Mouse (Mus musculus): ENCODE measurements around the gene Fbxo44. TPM values are rescaled to one million over a fixed set of nuclear protein-coding genes. Genes with fewer than 3 reads are reported as not detected.
"Not testable (repeated sequence)": the region's sequence is repeated elsewhere in the genome, so short reads cannot be mapped to it uniquely, and the experiment has no call there.

The Fbxo44 gene
- polyA plus RNA-seq, 1 experiment from 2014 or later, result 104 TPM

GRCm38 (mm10) chr4:148181483-148181882, 21.2 kb upstream of the Fbxo44 start:
- Histone ChIP-seq H3K27me3 (replicated peaks) (no peaks in the 10 kb centered on the region), H3K27ac (replicated peaks) (no peak overlapping the region), H3K4me3 (replicated peaks) (no peak overlapping the region), H3K9me3 (replicated peaks) (no peaks in the 10 kb centered on the region), H3K9ac (replicated peaks) (no peak overlapping the region), H3K36me3 (no peaks in the 10 kb centered on the region), H3K4me1 (peaks cover 12% of the 10 kb centered on the region), H3K4me2 (no peak overlapping the region)
- ATAC-seq (ENCODE audit: low FRiP score), result no peak
- WGBS, result 87% methylated on average over 12 of the region's 12 CpGs

DNA sequence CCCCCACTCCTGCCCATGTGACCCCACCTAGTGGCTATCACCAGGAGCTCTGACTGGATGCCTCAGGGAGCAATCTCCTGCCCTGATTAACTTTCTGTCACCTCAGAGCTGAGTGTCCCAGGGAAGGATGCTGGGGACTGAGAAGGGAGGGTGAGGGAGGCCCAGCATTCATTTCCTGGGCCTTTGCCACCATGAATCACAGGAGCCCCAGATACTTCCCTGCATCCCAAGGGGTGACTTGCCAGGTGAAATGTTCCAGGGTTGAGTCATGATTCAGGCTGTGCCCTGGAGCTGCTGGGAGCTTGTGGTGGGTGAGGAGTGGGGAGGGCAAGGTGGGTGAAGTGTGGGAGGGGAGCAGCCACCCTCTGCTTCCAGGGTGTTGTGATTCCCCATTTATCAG, 17.4 kb upstream of the Fbxo44 start:
- no peak overlapping the region for H3K27ac ChIP-seq (replicated peaks)
- no peak for ATAC-seq (ENCODE audit: low FRiP score)
- no peaks in the 10 kb centered on the region for H3K36me3 ChIP-seq
- peaks cover 32% of the 10 kb centered on the region for H3K4me1 ChIP-seq
- H3K4me2 ChIP-seq, result no peak overlapping the region
- no peaks in the 10 kb centered on the region for H3K9me3 ChIP-seq (replicated peaks)
- peaks cover 12% of the 10 kb centered on the region; the same call in 1 of the 2 replicates for H3K27me3 ChIP-seq (replicated peaks)
- H3K9ac ChIP-seq (replicated peaks), result no peak overlapping the region
- no peak overlapping the region for H3K4me3 ChIP-seq (replicated peaks)

GRCm38 (mm10) chr4:148176603-148177002, 16.3 kb upstream of the Fbxo44 start:
- not testable (repeated sequence) for H3K36me3 ChIP-seq; H3K4me2 ChIP-seq; ATAC-seq (ENCODE audit: low FRiP score); H3K4me3 ChIP-seq (replicated peaks); H3K9me3 ChIP-seq (replicated peaks); H3K9ac ChIP-seq (replicated peaks)
- Histone ChIP-seq H3K27me3 (replicated peaks) (peaks cover 13% of the 10 kb centered on the region), H3K27ac (replicated peaks) (0 out of 2 replicates have a peak overlapping the region, but pooled peaks have one; percentile 38), H3K4me1 (peaks cover 28% of the 10 kb centered on the region)
- 73% methylated on average over 5 of the region's 6 CpGs for WGBS

- Histone ChIP-seq H3K9me3 (replicated peaks) (no peaks in the 10 kb centered on the region), H3K27me3 (replicated peaks) (peaks cover 24% of the 10 kb centered on the region), H3K4me1 (peaks cover 28% of the 10 kb centered on the region), H3K4me3 (replicated peaks) (no peak overlapping the region; the same call in 1 of the 2 replicates), H3K27ac (replicated peaks) (peak overlapping the region; percentile 76; the same call in 1 of the 2 replicates), H3K36me3 (no peaks in the 10 kb centered on the region), H3K9ac (replicated peaks) (0 out of 2 replicates have a peak overlapping the region, but pooled peaks have one; percentile 34), H3K4me2 (peak overlapping the region; percentile 57)
- no peak for ATAC-seq (ENCODE audit: low FRiP score)
- WGBS, result 11% methylated on average over 12 of the region's 12 CpGs
Measured at GRCm38 (mm10) chr4:148174495-148174862, 14.2 kb upstream of the Fbxo44 start.

- H3K27ac ChIP-seq (replicated peaks), result peak overlapping the region; percentile 76
- peak overlapping the region; percentile 27 for H3K4me3 ChIP-seq (replicated peaks)
- H3K27me3 ChIP-seq (replicated peaks), result peaks cover 26% of the 10 kb centered on the region
- H3K4me1 ChIP-seq, result peaks cover 28% of the 10 kb centered on the region
- no peaks in the 10 kb centered on the region for H3K36me3 ChIP-seq
- under 1% methylated on average over 30 of the region's 30 CpGs for WGBS
- peak; percentile 60 for ATAC-seq (ENCODE audit: low FRiP score)
- H3K9me3 ChIP-seq (replicated peaks), result no peaks in the 10 kb centered on the region
- peak overlapping the region; percentile 34 for H3K9ac ChIP-seq (replicated peaks)
- H3K4me2 ChIP-seq, result peak overlapping the region; percentile 57
Measured at GRCm38 (mm10) chr4:148173811-148174494, 13.7 kb upstream of the Fbxo44 start.

- peaks cover 29% of the 10 kb centered on the region for H3K27me3 ChIP-seq (replicated peaks)
- 61% methylated on average over 3 of the region's 3 CpGs for WGBS
- ATAC-seq (ENCODE audit: low FRiP score), result no peak
Measured at GRCm38 (mm10) chr4:148171261-148171660, 11.0 kb upstream of the Fbxo44 start.

GRCm38 (mm10) chr4:148170842-148171241, 10.6 kb upstream of the Fbxo44 start:
- WGBS, result 2% methylated on average over 2 of the region's 2 CpGs
- no peaks in the 10 kb centered on the region for H3K9me3 ChIP-seq (replicated peaks)
- peaks cover 39% of the 10 kb centered on the region for H3K4me1 ChIP-seq
- ATAC-seq (ENCODE audit: low FRiP score), result no peak
- H3K9ac ChIP-seq (replicated peaks), result no peak overlapping the region
- H3K4me3 ChIP-seq (replicated peaks), result no peak overlapping the region
- peaks cover 33% of the 10 kb centered on the region for H3K27me3 ChIP-seq (replicated peaks)
- H3K36me3 ChIP-seq, result no peaks in the 10 kb centered on the region
- H3K27ac ChIP-seq (replicated peaks), result no peak overlapping the region
- no peak overlapping the region for H3K4me2 ChIP-seq

More at GRCm38 (mm10) chr4:148171261-148171660, 11.0 kb upstream of the Fbxo44 start:
- H3K9ac ChIP-seq (replicated peaks), result no peak overlapping the region
- no peaks in the 10 kb centered on the region for H3K36me3 ChIP-seq
- H3K4me1 ChIP-seq, result peaks cover 39% of the 10 kb centered on the region
- H3K9me3 ChIP-seq (replicated peaks), result no peaks in the 10 kb centered on the region
- no peak overlapping the region for H3K4me3 ChIP-seq (replicated peaks)
- no peak overlapping the region for H3K4me2 ChIP-seq
- no peak overlapping the region for H3K27ac ChIP-seq (replicated peaks)

GRCm38 (mm10) chr4:148169586-148169985, 9.3 kb upstream of the Fbxo44 start:
- Histone ChIP-seq H3K9ac (replicated peaks) (no peak overlapping the region), H3K9me3 (replicated peaks) (no peaks in the 10 kb centered on the region), H3K27ac (replicated peaks) (no peak overlapping the region), H3K36me3 (no peaks in the 10 kb centered on the region), H3K27me3 (replicated peaks) (peaks cover 44% of the 10 kb centered on the region), H3K4me1 (peaks cover 39% of the 10 kb centered on the region), H3K4me2 (no peak overlapping the region), H3K4me3 (replicated peaks) (no peak overlapping the region)
- ATAC-seq (ENCODE audit: low FRiP score), result no peak
- WGBS, result 32% methylated on average over 15 of the region's 15 CpGs

DNA sequence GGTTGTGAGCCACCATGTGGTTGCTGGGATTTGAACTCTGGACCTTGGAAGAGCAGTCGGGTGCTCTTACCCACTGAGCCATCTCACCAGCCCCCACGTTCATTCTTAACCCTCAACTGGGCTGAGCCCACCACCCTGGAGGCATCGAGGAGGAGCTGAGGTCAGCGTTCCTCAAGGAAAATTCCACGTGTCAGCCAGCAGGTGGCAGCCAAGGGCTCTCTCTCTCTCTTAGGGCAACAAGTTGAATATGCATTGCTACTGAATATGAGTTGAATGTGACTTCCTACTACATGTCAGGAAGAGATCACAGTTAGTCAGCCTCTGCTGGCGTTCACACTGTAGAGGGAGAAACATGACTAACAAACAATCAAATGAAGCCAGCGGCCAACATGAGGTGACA, 8.0 kb upstream of the Fbxo44 start:
- Histone ChIP-seq H3K4me1 (peaks cover 36% of the 10 kb centered on the region), H3K27ac (replicated peaks) (no peak overlapping the region), H3K27me3 (replicated peaks) (peaks cover 50% of the 10 kb centered on the region), H3K9me3 (replicated peaks) (no peaks in the 10 kb centered on the region), H3K4me2 (no peak overlapping the region), H3K9ac (replicated peaks) (no peak overlapping the region), H3K4me3 (replicated peaks) (no peak overlapping the region), H3K36me3 (no peaks in the 10 kb centered on the region)
- WGBS, result 34% methylated on average over 7 of the region's 7 CpGs
- ATAC-seq (ENCODE audit: low FRiP score), result no peak

GRCm38 (mm10) chr4:148166986-148167385, 6.7 kb upstream of the Fbxo44 start:
- peaks cover 36% of the 10 kb centered on the region for H3K4me1 ChIP-seq
- H3K4me2 ChIP-seq, result peak overlapping the region; percentile 43
- H3K9ac ChIP-seq (replicated peaks), result no peak overlapping the region
- WGBS, result 26% methylated on average over 4 of the region's 4 CpGs
- peak overlapping the region; percentile 80 for H3K27ac ChIP-seq (replicated peaks)
- peaks cover 56% of the 10 kb centered on the region for H3K27me3 ChIP-seq (replicated peaks)
- H3K9me3 ChIP-seq (replicated peaks), result no peaks in the 10 kb centered on the region
- no peak; the same call in 1 of the 2 replicates for ATAC-seq (ENCODE audit: low FRiP score)
- H3K36me3 ChIP-seq, result no peaks in the 10 kb centered on the region
- H3K4me3 ChIP-seq (replicated peaks), result 0 out of 2 replicates have a peak overlapping the region, but pooled peaks have one; percentile 5

- H3K4me1 ChIP-seq, result peaks cover 37% of the 10 kb centered on the region
- 4% methylated on average over 10 of the region's 10 CpGs for WGBS
- ATAC-seq (ENCODE audit: low FRiP score), result peak; percentile 72
- no peak overlapping the region for H3K9ac ChIP-seq (replicated peaks)
- 0 out of 2 replicates have a peak overlapping the region, but pooled peaks have one; percentile 5 for H3K4me3 ChIP-seq (replicated peaks)
- peak overlapping the region; percentile 80 for H3K27ac ChIP-seq (replicated peaks)
- no peaks in the 10 kb centered on the region for H3K9me3 ChIP-seq (replicated peaks)
- peaks cover 59% of the 10 kb centered on the region for H3K27me3 ChIP-seq (replicated peaks)
- no peaks in the 10 kb centered on the region for H3K36me3 ChIP-seq
- H3K4me2 ChIP-seq, result peak overlapping the region; percentile 43
Measured at GRCm38 (mm10) chr4:148166431-148166830, 6.1 kb upstream of the Fbxo44 start.

- no peak overlapping the region for H3K4me3 ChIP-seq (replicated peaks)
- no peak overlapping the region for H3K9ac ChIP-seq (replicated peaks)
- H3K4me2 ChIP-seq, result no peak overlapping the region
- no peaks in the 10 kb centered on the region for H3K36me3 ChIP-seq
- no peak overlapping the region; the same call in 1 of the 2 replicates for H3K27ac ChIP-seq (replicated peaks)
- H3K9me3 ChIP-seq (replicated peaks), result no peaks in the 10 kb centered on the region
- H3K4me1 ChIP-seq, result peaks cover 46% of the 10 kb centered on the region
- WGBS, result 5% methylated on average over 17 of the region's 17 CpGs
- peaks cover 64% of the 10 kb centered on the region for H3K27me3 ChIP-seq (replicated peaks)
- ATAC-seq (ENCODE audit: low FRiP score), result no peak
Measured at GRCm38 (mm10) chr4:148165551-148165950, 5.3 kb upstream of the Fbxo44 start.
